Mouse (Mus musculus) urinary bladder, postnatal 14 days (tissue): Measurements from ENCODE around the gene 4932429P05Rik.

Source experiments
- DNase-seq: peaks from one replicate; pipeline ENCODE4 v3.0.0; 2021; ENCODE audit warnings: low spot score

Gene 4932429P05Rik

DNA sequence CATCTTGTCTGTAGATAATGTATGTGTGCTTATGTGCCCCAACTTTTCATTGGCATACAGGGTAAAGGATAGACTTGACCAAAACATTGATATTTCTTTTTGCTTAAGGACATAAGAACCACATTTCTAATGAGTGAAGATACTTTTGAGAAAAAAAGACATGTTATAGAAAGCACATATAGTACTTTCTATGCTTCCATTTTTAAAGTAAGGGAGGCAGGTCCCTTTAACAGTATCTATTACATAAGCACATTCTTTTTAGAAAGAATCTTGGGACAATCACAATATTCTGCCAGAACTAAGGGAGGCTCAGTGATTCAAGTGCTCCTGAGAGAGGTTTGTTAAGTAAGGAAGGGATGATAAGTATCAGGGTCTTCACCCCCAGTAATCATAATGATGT, at the start of gene 4932429P05Rik:
4932429P05Rik (plus strand) TSS at position 301 of the 400 bp plus-strand sequence.
- no peak for DNase-seq
